Mouse (Mus musculus): ENCODE results near the gene Ttll5. TPM values are rescaled to one million over a fixed set of nuclear protein-coding genes. Genes with fewer than 3 reads are reported as not detected.

Ttll5 gene
- polyA plus RNA-seq (2012; rRNA removed): 13.3 and 15.4 TPM in 2 replicates

GRCm38 (mm10) chr12:85824438-85825264 lies at the start of gene Ttll5, which contains the start of gene Erg28:
TSS of gene Ttll5 (plus strand) at chr12:85824659.
TSS of gene Erg28 (minus strand) at chr12:85824550.

GRCm38 (mm10) chr12:86078553-86079201 lies 254.2 kb downstream of the Ttll5 start, which contains the start of gene Tgfb3:
TSS of gene Tgfb3 (minus strand) at chr12:86079041.

GRCm38 (mm10) chr12:86082481-86083012 lies 258.1 kb downstream of the Ttll5 start, which contains the start of gene Ift43:
TSS of gene Ift43 (plus strand) at chr12:86082541.

Other genes with a start within 250 kb of the Ttll5 start
- gene Jdp2, start 225.6 kb upstream of the Ttll5 start, polyA plus RNA-seq (2012; rRNA removed): 8.2 and 8.7 TPM in 2 replicates
- gene Batf, start 138.0 kb upstream of the Ttll5 start, polyA plus RNA-seq (2012; rRNA removed): 1.8 and 2.6 TPM in 2 replicates
- gene Flvcr2, start 78.1 kb upstream of the Ttll5 start, polyA plus RNA-seq (2012; rRNA removed): 0.97 and 1.3 TPM in 2 replicates
- 32.0 and 61.3 TPM in 2 replicates for gene Erg28, start 109 bp upstream of the Ttll5 start, polyA plus RNA-seq (2012; rRNA removed)